Mouse (Mus musculus) liver, embryonic 18 days (tissue): Measurements from ENCODE around the gene Gpr182. TPM values are rescaled to one million over a fixed set of nuclear protein-coding genes. Genes with fewer than 3 reads are reported as not detected.

Experiments used
- polyA plus RNA-seq: library from polyadenylated mRNA; depleted of rRNA; stranded (reverse); fragments of >200 nt; gene quantifications from 2 replicates; pipeline ENCODE4 v1.2.3, GENCODE M21; 2012; rRNA removed

Gpr182 gene
- polyA plus RNA-seq, result 16.2 and 17.6 TPM in 2 replicates

DNA sequence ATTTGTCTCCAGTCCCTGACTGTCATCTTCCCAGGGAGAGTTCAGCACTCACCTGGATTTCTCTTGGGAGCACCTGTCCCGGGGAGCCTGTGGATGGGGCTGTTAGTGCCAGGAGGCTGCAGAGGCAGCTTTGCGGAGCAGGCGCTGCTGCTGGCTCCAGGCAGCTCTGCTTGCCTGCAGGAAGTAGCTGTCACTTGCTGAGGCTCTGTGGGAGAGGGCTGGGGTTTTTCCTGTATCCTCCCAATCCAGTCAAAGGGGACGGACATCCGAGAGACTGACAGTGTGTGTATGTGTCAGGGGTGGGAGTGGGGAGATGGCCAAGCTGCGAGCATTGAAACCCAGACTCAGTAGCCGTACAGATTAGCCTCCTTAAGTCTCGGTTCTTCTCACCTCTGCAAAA is at the start of gene Gpr182:
TSS of gene Gpr182 (minus strand) at position 185 of the 400 bp plus-strand sequence.

DNA sequence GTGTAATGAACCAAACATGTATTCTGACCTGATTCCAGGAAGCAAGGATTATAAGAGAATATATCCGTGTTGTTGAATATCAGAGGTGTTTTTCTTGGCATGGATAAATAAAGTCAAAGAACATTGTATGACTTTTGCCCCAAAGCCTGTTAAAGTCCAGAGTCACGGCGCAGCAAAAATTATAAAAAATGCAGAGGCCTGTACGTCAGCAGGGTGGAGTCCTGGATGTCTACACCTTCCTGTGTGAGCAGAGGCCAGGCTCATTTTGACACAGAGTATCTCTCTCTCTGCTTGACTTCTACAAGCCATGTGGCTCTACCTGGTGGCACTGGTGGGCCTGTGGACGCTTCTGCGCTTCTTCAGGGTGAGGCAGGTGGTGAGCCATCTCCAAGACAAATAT is 49.4 kb upstream of the Gpr182 start, which contains the start of gene Rdh16:
TSS of gene Rdh16 (plus strand) at position 262 of the 400 bp plus-strand sequence.

DNA sequence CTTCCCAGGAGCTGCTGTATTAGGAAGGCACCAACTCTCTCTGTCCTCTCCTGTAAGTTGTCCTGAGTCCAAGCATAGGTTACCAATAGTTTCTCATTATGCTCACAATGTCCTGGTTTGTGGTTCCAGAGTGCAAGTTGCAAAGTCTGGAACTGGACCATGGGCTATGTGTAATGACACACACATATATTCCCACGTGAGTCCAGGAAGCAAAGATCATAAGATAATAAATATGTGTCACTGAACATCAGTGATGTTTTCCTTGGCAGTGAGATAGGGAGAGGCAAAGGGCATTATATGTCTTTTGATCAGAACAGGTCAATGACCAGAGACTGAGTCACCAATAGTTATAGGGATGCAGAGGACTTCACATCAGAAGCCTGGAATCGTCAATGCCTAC is 24.5 kb upstream of the Gpr182 start, which contains the start of gene Rdh9:
TSS of gene Rdh9 (plus strand) at position 376 of the 400 bp plus-strand sequence.

DNA sequence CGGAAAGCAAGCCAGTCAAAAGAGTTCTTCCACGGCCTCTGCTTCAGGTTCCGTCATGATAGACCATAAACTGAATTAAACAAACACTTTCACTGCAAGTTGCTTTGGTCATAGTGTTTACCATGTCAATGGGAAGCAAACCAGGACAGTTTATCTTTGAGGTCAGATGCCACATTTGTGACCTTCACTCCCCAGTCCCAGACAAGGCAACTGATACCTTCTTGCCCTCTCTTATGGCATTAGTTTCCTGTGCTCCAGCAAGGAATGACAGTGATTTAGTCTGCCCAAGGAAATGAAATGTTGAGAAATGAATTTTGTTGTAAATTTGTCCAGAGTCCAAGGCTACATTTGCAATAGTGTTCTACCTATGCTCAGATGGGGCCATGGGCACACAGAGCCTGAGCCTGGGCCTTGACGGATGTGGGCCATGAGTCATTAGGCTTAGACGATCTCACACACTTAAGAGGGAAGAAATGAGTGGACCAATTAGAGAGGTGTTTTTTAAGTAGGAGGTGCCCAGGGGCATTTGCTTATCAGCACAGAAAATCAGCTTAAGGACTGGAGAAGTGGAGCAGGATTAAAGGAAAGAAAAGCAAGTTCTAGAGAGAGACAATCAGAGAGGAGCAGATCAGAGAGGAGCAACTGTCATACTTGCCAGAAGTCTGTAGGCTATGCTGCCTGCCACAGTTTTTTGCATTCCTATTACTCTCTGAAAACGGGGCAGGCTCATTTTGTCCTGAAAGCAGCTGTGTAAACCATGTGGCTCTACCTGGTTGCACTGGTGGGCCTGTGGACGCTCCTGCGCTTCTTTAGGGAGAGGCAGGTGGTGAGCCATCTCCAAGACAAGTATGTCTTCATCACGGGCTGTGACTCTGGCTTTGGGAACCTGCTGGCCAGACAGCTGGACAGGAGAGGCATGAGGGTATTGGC is 7.9 kb upstream of the Gpr182 start, which contains the start of the genes Rdh1 and Rdh16f1:
TSS of gene Rdh1 (plus strand) at position 541 of the 930 bp plus-strand sequence.
TSS of gene Rdh16f1 (plus strand) at position 607 of the 930 bp plus-strand sequence.

DNA sequence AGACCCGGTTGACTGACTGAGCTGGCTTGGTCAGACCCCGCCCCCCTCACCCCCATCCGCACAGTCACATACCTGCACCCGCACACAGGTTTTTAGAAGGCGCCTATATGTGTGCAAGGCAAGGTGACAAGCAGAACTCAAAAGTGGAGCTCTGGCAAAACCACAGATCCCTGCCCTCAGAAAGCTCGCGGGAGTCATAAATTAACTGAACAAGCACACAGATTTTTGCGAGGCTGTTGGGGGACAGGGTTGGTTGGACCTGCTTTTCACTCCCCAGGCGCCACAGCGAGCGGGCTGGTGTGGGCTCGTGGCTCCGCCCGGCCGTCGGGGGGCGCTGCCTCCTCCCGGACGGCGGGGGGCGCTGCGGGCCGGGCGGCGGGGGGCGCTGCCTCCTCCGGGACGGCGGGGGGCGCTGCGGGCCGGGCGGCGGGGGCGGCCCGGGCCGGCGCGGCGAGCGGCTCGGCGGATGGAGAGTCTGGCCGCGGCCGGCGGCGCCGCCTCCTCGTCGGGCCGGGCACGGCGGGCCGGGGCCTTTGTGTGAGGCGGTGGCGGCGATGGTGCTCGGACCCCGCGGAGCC is 12.4 kb downstream of the Gpr182 start, which contains the start of gene Zbtb39:
TSS of gene Zbtb39 (plus strand) at position 456 of the 578 bp plus-strand sequence.

DNA sequence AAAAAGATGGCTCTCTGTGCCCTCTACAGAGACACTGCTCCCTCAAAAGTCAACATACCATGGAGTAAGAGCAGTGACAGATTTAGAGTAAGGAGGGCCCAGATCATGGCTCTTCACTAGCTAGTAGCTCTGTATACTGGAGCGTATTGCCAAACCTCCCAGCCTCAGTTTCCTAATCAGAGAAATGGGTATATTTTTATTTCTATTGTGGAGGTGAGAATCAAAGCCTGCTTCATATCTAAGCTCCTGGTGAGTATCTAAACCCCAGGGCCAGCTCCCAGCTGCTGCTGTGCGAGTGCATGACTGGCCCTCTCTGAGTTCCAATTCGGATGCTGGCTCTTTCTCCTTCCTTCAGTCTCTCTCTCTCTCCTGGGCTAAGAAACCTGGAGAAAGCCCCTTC is 27.4 kb downstream of the Gpr182 start, which contains the start of gene Tac2:
TSS of gene Tac2 (plus strand) at position 301 of the 400 bp plus-strand sequence.

DNA sequence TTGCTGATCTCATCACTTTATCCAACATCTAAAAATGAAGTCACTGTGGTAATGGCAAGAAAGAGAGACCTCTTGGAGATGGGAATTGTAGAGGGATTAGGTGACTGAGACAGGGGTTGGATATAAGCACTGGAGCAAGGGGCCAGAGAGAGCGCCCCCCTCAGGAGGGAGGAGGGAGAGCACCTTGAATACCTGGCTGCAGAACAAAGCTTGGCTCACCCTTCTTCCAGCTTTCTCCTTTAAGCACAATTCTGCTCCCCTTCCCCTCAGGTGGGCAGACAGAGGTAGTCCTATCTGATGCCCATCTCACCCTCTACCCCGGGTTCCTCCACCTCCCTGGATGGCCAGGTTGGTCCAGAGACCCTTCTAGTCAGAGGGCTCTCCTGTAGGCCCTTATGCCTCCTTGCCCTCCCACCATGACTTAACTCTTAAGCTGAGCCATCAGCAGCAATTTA is 46.7 kb downstream of the Gpr182 start, which contains the start of gene Myo1a:
TSS of gene Myo1a (plus strand) at position 405 of the 455 bp plus-strand sequence.

Other genes starting within 250 kb of the Gpr182 start
- 58.2 and 83.8 TPM in 2 replicates for gene Ndufa4l2, start 236.8 kb downstream of the Gpr182 start, polyA plus RNA-seq
- 109 and 125 TPM in 2 replicates for gene Shmt2, start 229.3 kb downstream of the Gpr182 start, polyA plus RNA-seq
- gene Nxph4, start 217.2 kb downstream of the Gpr182 start, polyA plus RNA-seq, result 0.03 and 0.07 TPM in 2 replicates
- gene Lrp1, start 130.6 kb downstream of the Gpr182 start, polyA plus RNA-seq, result 38.9 and 48.4 TPM in 2 replicates
- 18.8 and 20.1 TPM in 2 replicates for gene Stat6, start 108.7 kb downstream of the Gpr182 start, polyA plus RNA-seq
- 4.6 and 6.2 TPM in 2 replicates for gene Nemp1, start 84.8 kb downstream of the Gpr182 start, polyA plus RNA-seq
- 7.7 and 8.1 TPM in 2 replicates for gene Nab2, start 83.2 kb downstream of the Gpr182 start, polyA plus RNA-seq
- 0.17 and 0.19 TPM in 2 replicates for gene Myo1a, start 46.6 kb downstream of the Gpr182 start, polyA plus RNA-seq
- 6.1 and 6.2 TPM in 2 replicates for gene Tac2, start 27.3 kb downstream of the Gpr182 start, polyA plus RNA-seq
- 2.8 and 3.2 TPM in 2 replicates for gene Zbtb39, start 12.2 kb downstream of the Gpr182 start, polyA plus RNA-seq
- gene Rdh1, start 8.0 kb upstream of the Gpr182 start, polyA plus RNA-seq, result 0.14 and 0.21 TPM in 2 replicates
- 0.08 and 0.13 TPM in 2 replicates for gene Rdh16f1, start 8.1 kb upstream of the Gpr182 start, polyA plus RNA-seq
- 0.81 and 1.4 TPM in 2 replicates for gene Rdh9, start 24.7 kb upstream of the Gpr182 start, polyA plus RNA-seq
- 0.07 and 0.08 TPM in 2 replicates for gene Rdh16, start 49.4 kb upstream of the Gpr182 start, polyA plus RNA-seq
- 0.03 and 0.04 TPM in 2 replicates for gene Rdh19, start 98.2 kb upstream of the Gpr182 start, polyA plus RNA-seq
- gene Rdh16f2, start 114.7 kb upstream of the Gpr182 start, polyA plus RNA-seq, result 3.1 TPM in 2 replicates
- gene Rdh7, start 137.1 kb upstream of the Gpr182 start, polyA plus RNA-seq, result 220 and 280 TPM in 2 replicates
- gene Sdr9c7, start 146.8 kb upstream of the Gpr182 start, polyA plus RNA-seq, result 0.02 and 0.04 TPM in 2 replicates